Mouse (Mus musculus) right cerebral cortex, adult 18-20 months (tissue): ENCODE data around the gene Pomc.
A peak's percentile ranks its signal among the peaks of the same experiment; 100 is the strongest.

Source experiments
- DNase-seq: peaks from one replicate; pipeline ENCODE4 v3.0.0; 2022; ENCODE audit warnings: mixed read lengths

Pomc gene

DNA sequence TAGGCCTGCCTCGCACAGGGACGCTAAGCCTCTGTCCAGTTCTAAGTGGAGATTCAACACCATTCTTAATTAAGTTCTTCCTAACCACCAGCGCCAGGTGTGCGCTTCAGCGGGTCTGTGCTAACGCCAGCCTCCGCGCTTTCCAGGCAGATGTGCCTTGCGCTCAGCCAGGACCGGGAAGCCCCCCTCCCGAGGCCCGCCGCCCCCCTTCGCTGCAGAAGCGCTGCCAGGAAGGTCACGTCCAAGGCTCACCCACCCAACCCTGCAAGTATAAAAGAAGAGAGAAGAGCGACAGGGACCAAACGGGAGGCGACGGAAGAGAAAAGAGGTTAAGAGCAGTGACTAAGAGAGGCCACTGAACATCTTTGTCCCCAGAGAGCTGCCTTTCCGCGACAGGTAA is at the start of gene Pomc:
TSS of gene Pomc (plus strand) at position 301 of the 400 bp plus-strand sequence.
- no peak for DNase-seq

DNA sequence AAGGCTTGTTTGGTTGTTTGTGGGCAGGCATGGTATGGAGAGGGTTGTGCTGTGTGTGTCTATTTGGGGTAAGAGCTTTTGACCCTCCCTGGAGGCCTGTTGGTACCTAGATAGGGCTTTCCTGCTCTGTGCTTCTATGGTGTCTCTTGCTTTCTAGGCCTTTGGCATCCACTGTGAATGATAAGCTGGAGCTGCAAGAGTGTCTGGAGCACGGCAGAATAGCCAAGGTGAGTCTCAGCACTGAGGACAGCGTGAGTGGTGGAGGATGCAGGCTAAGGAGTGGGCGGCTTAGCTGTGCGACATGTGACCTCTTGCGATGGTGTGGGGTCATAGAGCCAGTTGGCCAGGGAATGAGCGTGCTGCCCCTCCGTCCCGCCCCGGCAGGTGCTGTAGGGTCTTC is 49.3 kb upstream of the Pomc start:
- DNase-seq, result no peak

DNA sequence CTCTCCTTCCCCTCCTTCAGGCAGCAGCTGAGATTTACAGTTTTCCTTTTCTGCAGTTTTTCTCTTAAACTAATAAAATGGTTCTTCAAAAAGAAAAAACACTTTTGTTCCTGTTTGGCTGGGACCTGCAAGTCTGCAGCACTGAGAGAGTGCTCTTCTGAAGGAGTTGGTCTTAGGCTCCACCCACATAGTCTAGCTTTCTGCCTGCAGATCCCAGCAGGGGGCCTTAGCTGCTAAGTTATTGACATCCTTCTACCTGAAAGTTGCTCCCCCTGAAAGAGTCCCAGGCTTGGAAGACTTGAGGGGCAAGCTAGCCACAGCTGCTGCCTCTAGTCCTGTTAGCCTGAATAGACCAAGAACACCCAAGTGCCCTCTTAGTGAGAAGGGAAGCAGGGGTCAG is 48.4 kb upstream of the Pomc start:
- DNase-seq, result no peak

DNA sequence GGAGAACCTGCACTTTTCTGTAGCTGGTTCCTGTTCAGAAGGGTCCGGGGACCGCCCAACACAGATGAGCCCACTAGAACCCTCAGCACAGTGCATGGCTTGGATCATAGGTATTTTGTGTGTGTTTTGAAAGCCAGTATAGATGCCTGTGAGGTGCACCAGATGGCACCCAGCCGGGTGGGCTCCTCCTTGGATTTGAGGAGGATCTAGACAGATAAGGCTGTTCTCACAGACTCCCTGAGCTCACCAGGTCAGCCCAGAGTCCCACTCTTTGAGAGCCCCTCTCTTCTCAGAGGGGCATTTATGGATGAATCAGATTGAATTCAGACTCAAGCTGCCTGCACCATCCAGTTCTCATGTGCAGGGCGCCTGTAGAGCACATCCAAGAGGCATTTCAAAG is 47.7 kb upstream of the Pomc start:
- DNase-seq, result no peak

DNA sequence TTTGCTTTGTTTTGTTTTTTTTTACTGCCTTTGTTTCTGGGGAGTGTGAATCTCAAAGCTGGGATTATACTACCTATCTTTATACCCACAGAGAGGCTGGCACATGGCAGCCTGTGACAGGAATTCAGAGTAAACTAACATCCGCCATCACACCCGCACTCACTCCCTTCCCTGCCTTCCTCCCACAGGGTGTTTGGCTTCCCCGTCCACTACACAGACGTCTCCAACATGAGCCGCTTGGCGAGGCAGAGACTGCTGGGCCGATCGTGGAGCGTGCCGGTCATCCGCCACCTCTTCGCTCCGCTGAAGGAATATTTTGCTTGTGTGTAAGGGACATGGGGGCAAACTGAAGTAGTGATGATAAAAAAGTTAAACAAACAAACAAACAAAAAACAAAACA is 47.3 kb upstream of the Pomc start:
- no peak for DNase-seq

DNA sequence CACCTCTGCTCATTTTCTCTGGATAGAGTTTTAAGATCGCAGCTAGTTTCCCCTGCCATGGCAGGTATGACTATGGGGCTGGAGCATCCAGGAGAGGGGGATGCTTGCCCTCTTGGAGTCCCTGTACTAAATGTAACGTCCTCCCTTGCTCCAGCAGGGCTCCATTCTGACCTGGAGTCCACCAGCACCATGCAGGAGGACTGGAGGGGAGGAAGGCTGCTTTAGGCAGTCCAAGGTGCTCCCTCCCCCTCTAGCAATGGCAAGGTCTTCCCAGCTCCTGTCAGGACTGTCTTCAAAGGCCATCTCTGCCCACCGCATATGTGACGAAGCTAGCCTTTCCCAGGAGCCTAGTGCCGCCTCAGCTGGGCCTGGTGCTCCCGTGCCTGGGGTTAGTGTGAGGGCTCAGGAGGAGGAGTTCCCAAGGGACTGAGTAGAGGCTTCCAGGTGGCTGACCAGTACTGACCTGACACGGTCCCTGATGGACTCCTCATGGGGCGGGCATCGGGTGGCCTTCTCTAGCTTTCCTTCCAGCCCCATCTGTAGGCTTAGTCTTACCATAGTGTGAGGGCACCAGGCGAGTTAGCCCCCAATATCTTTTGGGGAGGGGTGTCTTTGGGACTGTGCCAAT is 44.2 kb upstream of the Pomc start:
- DNase-seq, result no peak

DNA sequence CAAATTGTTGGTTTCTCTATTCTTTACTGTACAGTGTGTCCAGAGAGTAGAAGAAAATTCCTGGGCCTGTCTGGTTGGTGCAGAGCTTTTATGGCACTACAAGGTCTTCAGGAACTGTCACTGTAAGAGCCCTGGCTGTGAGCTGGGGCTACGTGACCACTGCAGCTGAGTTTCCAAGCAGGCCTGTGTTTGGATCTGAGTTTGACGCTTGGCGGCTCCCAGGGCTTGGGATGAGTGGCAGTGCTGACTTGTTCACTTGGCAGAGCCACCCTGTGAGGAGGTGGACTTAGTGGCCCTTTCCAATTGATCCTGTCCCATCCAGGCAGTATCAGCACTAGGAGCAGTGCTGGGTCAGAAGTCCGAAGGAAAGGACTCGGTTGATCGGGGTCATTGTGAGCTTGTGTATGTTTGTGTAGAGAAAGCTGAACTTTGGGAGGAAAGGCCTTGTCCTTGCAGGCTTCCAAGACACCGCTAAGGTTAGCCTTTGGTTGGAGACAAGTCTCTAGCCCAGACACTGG is 42.9 kb upstream of the Pomc start:
- DNase-seq, result no peak

DNA sequence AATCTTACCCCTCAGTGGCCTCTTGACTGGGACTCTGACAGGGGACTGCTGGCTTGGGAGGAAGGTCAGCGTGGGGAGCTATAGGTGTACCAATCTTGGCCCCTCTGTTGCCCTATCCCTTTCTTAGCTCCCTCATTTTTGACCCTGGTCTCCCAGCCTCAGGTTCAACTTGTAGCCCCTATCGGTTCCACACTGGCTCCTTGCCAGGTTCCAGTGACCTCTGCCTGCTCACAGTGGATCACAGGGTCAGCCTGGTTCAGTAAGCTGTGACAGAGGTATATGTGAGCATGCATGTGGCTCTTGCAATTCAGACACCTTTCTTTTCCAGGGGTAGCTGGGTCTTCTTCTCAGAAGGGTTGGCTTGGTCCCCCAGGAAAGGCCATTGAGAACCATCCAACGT is 38.9 kb upstream of the Pomc start:
- no peak for DNase-seq

DNA sequence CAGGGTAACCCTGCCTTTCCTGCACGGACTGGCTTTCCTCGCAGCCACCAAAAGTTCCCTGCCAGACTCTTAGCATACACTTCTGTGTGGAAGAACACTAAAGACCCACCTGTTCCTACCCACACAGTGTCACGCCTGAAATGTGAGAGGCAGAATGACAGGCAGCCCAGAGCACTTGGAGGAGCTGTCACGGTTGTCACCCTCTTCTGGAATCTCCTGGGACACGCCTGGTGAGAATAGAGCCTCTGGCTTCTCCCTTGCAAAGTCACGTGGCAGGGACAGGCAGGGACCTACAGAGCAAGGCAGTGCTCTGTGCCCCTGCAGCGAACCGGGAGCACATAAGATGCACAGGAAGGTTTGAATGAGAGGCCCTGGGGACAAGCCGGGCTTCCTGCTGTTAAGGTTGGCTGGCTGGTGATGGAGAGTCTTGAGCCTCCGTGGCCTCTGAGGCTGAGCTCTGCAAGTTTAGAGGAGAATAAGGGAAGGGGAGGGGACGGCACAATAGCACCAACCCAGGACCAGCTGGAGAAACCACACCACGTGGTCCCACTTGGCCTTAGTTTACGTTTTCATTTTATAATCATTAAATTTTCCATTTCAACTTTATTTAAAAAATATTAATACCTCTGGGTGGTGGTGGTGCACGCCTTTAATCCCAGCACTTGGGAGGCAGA is 36.9 kb upstream of the Pomc start:
- DNase-seq, result peak; percentile 34

DNA sequence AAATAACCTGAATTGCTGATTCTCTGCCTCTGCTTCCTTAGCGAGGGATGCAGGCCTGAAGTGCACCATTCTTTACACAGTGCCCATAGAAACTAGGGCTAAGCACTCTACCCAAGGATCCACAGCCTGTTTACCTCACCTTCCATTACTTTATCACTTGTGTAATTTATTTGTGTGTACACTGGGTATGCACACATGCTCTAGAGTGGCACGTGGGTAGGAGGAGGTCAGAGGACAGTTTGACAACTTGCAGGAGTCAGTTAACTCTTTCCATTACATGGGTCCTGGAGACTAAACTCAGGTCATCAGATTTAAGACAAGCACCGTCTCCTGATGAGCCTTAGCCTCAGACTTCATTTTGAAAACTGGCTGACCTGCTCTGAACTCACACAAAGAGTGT is 36.2 kb upstream of the Pomc start:
- DNase-seq, result no peak

DNA sequence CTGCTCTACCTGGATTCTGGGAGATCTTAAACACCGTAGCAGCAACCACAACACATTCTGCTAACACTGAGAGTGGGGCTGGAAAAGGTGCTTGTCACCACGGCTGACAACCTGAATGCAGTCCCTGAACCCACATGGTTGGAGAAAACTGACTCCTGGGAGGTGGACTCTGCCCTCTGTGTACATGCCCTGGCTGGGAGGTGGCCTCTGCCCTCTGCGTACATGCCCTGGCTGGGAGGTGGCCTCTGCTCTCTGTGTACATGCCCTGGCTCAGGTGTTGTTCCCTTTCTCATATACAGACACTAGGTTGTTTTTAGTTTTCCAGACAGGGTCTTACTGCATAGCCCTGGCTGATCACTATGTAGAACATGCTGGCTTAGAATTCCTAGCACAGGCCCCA is 35.3 kb upstream of the Pomc start:
- DNase-seq, result no peak

DNA sequence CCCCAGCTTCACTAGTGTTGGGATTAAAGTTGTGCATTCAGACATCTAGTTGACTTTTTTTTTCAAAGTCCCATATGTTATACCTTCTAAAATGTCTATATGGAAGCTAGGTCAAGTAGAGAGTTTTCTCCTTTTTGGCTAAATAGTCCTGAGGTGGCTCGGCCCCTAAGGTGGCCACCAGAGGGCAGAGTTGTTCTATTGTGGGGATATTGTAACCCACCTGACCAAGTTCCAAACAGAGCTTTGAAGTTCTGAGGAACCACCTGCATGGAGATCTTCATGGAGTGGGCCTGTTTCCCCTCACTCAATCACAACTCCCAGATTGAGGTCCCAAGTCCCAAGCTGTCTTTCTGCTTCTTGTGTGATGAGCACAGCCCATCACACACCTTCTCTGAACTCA is 28.6 kb upstream of the Pomc start:
- peak; percentile 72 for DNase-seq

DNA sequence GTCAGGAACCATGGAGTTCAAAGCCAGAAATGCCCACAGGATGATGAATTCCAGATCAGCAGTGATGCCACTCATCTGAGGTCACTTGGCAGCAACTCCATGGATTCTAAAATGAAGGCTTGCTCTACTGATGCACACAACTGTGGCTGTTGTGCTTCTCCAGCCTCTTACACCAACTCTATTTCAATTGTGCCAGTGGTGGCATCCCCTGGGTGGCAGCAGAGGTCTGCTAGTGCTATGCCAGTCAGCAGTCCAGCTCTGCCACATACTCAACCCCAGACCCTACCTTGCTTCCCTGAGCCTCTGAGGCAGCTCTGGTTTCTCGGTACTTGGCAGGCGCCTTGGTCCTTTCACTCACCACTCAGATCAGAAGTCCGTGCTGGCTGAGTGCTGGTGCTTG is 25.9 kb upstream of the Pomc start:
- DNase-seq, result peak; percentile 44

DNA sequence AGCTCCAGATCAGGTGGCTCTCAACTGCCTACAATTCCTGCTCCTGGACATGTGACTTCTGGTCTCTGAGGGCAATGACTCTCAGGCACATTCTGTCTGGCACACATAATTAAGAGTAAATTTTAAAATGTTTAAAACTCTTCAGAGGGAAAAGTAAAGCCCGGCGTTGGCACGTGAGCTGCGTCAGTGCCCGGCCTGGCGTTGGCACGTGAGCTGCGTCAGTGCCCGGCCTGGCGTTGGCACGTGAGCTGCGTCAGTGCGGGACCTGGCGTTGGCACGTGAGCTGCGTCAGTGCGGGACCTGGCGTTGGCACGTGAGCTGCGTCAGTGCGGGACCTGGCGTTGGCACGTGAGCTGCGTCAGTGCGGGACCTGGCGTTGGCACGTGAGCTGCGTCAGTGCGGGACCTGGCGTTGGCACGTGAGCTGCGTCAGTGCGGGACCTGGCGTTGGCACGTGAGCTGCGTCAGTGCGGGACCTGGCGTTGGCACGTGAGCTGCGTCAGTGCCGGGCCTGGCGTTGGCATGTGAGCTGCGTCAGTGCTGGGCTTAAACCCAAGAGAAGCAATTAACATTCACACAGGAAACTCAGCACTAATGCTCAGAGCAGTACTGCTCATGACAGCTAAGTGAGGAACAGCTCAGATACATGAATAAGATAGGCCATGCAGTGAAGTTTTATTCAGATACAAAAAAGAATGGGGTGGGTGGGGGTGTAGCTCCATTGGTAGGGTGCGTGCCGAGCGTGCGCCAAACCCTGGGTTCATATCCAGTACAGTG is 24.5 kb upstream of the Pomc start:
- peak; percentile 45 for DNase-seq

DNA sequence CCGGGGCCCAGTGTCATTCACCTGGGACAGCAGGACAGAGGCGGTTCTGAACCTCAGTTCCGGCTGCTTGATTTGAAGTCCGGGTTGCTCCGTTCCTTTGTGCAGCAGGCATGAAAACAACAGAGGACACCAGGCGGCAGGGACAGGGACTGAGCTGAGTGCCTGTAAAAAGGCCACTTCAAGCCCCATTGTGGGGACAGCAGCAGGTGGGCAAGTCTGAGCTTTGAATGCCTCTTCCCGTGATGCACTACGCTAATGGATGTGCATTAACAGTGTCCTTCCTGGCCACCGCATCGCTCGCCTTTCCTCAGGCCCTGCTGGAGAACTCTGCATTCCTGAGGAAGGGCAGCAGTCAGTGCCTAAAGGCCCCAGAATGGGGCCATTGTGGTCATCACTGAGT is 12.7 kb upstream of the Pomc start:
- DNase-seq, result no peak

DNA sequence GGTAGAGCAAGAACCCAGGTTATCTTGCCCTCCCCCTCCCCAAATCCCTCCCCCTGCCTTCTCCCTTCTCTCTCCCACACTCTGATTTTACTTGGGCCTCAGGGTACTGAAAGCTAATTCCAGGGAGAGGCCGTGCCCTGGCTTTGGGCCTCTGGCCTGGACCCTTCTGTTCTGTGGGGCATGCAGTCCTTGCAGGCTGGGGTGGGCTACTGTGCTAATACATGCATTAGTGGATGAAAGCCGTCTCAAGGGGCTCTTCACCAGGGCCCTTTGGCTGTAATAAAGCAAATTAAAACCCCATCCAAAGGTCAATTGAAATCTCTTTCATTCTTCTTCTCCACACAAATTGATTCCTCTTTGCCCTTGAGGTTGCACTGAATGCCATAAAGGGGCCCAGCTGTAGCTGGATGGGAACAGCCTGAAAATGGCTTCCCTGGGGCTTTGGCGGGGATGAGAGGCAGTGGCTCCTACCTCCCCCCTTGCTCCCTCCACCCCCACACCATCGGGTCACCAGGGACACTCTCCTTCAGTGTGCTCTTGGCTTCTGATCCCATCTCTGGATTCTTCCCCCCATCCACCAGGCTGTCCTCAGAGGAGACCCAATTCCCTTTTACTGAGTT is 10.2 kb upstream of the Pomc start:
- no peak for DNase-seq

DNA sequence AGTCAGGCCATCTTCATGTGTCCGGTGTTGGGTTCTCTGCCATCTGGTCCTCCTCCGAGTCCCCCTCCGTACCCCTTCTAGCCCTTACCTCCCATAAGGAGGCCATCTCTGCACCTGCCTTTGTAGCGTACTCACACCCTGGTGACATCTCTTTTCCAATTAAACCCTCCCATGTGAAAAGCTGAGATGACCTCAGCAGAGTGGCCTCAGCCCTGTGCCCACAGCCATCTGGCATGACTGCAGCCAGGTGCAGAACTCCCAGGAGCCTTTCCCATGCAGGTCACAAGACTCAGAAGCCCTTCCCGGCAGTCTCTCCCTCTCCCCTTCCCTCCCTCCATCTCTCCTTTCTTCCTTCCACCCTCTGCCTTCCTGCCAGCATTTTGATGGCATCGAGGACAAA is 7.2 kb upstream of the Pomc start:
- DNase-seq, result no peak

DNA sequence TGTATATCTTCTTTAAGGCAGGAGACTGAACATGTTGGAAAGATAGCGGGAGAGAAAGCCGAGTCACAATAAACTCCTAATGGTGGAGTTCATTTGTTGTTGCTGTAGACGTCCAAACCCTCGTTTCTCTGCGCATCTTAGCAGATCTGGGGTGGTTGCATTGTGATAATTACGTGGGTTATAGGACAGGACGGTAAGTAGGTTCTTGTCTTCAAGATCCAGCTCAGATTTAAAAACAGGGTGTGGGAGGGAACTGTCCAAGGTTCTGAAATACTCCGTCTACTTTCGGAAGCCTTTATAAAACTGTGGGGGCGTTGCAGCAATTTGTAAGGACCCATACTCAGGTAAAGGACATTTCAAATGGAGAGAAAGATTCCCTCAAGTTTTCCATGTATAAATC is 620 bp downstream of the Pomc start:
- DNase-seq, result no peak

DNA sequence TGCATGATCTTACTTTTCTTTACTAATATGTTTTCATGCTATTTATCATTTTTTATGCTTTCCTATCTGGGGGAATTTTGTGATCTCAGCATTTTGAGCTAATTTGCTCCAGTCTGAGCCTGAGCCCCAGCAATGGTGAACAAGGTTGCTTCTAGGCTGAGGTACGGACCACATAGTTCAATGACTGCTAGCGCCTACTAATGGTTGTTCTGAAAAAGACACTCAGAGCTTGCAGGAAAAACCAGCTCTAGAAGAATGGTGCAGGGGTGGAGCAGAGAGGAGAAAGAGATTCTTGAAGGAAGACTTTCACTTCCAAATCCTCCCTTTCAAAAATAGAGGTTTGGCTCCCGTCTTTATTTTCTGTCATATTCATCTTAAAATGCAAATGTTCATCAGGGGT is 1.6 kb downstream of the Pomc start:
- no peak for DNase-seq

DNA sequence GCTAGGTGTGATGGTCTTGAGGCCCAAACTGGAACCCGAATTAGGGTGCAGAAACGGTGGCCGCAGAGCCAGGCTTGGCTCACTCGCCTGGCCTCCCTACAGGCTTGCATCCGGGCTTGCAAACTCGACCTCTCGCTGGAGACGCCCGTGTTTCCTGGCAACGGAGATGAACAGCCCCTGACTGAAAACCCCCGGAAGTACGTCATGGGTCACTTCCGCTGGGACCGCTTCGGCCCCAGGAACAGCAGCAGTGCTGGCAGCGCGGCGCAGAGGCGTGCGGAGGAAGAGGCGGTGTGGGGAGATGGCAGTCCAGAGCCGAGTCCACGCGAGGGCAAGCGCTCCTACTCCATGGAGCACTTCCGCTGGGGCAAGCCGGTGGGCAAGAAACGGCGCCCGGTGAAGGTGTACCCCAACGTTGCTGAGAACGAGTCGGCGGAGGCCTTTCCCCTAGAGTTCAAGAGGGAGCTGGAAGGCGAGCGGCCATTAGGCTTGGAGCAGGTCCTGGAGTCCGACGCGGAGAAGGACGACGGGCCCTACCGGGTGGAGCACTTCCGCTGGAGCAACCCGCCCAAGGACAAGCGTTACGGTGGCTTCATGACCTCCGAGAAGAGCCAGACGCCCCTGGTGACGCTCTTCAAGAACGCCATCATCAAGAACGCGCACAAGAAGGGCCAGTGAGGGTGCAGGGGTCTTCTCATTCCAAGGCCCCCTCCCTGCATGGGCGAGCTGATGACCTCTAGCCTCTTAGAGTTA is 5.2 kb downstream of the Pomc start:
- peak; percentile 89 for DNase-seq

DNA sequence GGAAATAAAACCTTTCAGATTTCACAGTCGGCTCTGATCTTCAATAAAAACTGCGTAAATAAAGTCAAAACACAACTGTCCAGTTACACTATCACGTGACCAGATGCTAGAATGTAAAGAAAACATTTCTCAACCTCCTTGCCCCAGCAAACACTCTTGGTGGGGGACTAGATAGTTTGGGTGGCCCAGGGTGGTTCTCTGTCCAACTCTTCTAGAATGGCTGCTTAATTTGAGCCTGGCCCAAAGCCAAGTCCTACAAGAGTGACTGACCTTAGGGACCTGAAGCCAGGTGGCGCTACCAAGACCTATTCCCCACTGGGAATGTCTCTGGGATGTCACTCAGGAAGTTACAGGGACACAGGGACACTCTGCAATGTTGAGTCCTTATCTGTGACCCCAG is 5.8 kb downstream of the Pomc start:
- no peak for DNase-seq

DNA sequence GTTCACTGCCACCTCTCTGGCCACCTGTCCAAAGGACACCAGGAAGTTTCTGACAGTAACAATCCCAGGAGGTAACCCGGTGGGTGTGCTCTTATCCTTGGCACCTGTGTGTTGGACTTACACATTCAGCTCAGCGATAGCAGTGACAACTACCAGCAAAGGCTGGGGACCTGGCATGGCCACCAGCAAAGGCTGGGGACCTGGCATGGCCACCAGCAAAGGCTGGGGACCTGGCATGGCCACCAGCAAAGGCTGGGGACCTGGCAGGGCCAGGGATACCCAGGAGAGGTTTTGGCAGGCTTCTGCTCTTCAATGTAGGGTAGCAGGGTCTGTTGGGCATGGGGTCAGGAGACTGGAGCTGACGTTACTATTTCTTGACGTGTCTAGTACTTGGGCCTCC is 12.4 kb downstream of the Pomc start:
- no peak for DNase-seq

DNA sequence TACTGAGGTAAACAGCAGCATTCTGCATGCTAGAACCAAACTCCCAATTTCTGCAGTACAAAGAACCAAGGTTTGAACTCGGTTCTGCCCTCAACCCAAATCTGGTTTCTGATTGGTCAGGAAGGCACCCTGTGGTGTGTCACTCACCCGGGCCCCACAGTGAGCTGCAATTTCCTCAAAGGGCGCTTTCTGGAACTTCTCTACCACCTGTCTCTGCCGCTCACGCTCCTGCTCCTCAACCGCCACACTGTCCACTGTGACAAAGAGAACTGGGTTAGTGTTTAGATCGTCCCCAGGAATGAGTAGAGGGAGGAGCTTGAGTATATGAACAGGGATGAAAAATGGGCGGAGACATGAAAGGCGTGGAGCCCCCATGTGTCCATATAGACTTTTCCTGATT is 13.6 kb downstream of the Pomc start:
- no peak for DNase-seq
